Mouse (Mus musculus): ENCODE measurements around the gene Dennd1a.

The Dennd1a gene

GRCm38 (mm10) chr2:38165966-38166365 is 121.2 kb downstream of the Dennd1a start:
- DNase-seq (ENCODE audit: low read depth, low spot score), result no peak

GRCm38 (mm10) chr2:38164326-38165035 is 122.7 kb downstream of the Dennd1a start:
- DNase-seq (ENCODE audit: low read depth, low spot score), result no peak

GRCm38 (mm10) chr2:38162486-38162885 is 124.7 kb downstream of the Dennd1a start:
- DNase-seq (ENCODE audit: low read depth, low spot score), result no peak

GRCm38 (mm10) chr2:38161484-38161883 is 125.7 kb downstream of the Dennd1a start:
- DNase-seq (ENCODE audit: low read depth, low spot score), result no peak

- DNase-seq (ENCODE audit: low read depth, low spot score), result no peak
Measured at GRCm38 (mm10) chr2:38159736-38160135, 127.5 kb downstream of the Dennd1a start.

GRCm38 (mm10) chr2:38157002-38157401 is 130.2 kb downstream of the Dennd1a start:
- DNase-seq (ENCODE audit: low read depth, low spot score), result no peak

GRCm38 (mm10) chr2:38156001-38156400 is 131.2 kb downstream of the Dennd1a start:
- DNase-seq (ENCODE audit: low read depth, low spot score), result no peak

GRCm38 (mm10) chr2:38144831-38145230 is 142.4 kb downstream of the Dennd1a start:
- DNase-seq (ENCODE audit: low read depth, low spot score), result no peak

GRCm38 (mm10) chr2:38144067-38144779 is 143.0 kb downstream of the Dennd1a start:
- no peak for DNase-seq (ENCODE audit: low read depth, low spot score)

- no peak for DNase-seq (ENCODE audit: low read depth, low spot score)
Measured at GRCm38 (mm10) chr2:38142905-38143304, 144.3 kb downstream of the Dennd1a start.

GRCm38 (mm10) chr2:38142210-38142609 is 145.0 kb downstream of the Dennd1a start:
- no peak for DNase-seq (ENCODE audit: low read depth, low spot score)

- no peak for DNase-seq (ENCODE audit: low read depth, low spot score)
Measured at GRCm38 (mm10) chr2:38139536-38139935, 147.7 kb downstream of the Dennd1a start.

- no peak for DNase-seq (ENCODE audit: low read depth, low spot score)
Measured at GRCm38 (mm10) chr2:38137086-38137485, 150.1 kb downstream of the Dennd1a start.

- no peak for DNase-seq (ENCODE audit: low read depth, low spot score)
Measured at GRCm38 (mm10) chr2:38135427-38135826, 151.8 kb downstream of the Dennd1a start.

- DNase-seq (ENCODE audit: low read depth, low spot score), result no peak
Measured at GRCm38 (mm10) chr2:38133036-38133825, 154.0 kb downstream of the Dennd1a start.

GRCm38 (mm10) chr2:38132233-38132822 is 154.9 kb downstream of the Dennd1a start:
- DNase-seq (ENCODE audit: low read depth, low spot score), result no peak

- DNase-seq (ENCODE audit: low read depth, low spot score), result no peak
Measured at GRCm38 (mm10) chr2:38131538-38131937, 155.7 kb downstream of the Dennd1a start.

GRCm38 (mm10) chr2:38129961-38130802 is 157.0 kb downstream of the Dennd1a start:
- DNase-seq (ENCODE audit: low read depth, low spot score), result no peak

- DNase-seq (ENCODE audit: low read depth, low spot score), result no peak
Measured at GRCm38 (mm10) chr2:38126383-38126732, 160.8 kb downstream of the Dennd1a start.

GRCm38 (mm10) chr2:38125671-38126382 is 161.4 kb downstream of the Dennd1a start:
- no peak for DNase-seq (ENCODE audit: low read depth, low spot score)

All from brain, embryonic 18.5 days (tissue).